Mouse (Mus musculus): Measurements from ENCODE around the gene Cpsf6. TPM values are rescaled to one million over a fixed set of nuclear protein-coding genes. Genes with fewer than 3 reads are reported as not detected.

Cpsf6 gene
- 363 and 409 TPM in 2 replicates for polyA plus RNA-seq (2012)

DNA sequence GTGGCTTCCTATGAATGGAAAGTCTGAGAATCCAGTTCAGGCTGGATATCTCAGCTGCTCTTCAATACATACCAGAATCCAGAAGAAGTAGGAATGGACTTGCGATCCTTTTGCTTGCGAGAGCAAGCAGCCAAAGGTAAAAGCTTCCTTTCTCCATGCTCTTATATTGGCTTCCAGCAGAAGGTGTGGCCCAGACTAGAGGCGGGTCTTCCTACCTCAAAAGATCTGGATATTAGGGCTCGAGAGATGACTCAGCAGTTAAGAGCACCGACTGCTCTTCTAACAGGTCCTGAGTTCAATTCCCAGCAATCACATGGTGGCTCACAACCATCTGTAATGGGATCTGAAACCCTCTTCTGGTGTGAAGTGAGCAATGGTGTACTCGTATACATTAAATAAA lies at the start of gene Cpsf6:
Gene Cpsf6 (minus strand): TSS at position 108 of the 400 bp plus-strand sequence.
- TF ChIP-seq GATA1 (IDR thresholded peaks at IDR 0.05; ENCODE audit: low read length), result no peak

DNA sequence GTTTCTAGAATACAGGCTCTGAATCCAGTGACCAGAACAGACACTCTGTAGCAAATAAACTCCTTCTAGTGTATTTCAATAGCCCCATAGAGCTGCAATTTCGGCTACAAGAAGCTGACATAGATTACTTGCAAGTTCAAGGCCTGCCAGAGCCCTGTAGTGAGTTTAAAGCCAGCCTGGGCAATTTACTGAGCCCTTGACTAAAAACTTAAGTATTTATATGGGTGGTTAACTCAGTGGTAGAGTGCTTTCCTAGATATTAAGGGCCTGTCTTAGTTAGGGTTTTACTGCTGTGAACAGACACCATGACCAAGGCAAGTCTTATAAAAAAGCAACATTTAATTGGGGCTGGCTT lies 46.8 kb upstream of the Cpsf6 start:
- TF ChIP-seq GATA1 (IDR thresholded peaks at IDR 0.05; ENCODE audit: low read length), result no peak

DNA sequence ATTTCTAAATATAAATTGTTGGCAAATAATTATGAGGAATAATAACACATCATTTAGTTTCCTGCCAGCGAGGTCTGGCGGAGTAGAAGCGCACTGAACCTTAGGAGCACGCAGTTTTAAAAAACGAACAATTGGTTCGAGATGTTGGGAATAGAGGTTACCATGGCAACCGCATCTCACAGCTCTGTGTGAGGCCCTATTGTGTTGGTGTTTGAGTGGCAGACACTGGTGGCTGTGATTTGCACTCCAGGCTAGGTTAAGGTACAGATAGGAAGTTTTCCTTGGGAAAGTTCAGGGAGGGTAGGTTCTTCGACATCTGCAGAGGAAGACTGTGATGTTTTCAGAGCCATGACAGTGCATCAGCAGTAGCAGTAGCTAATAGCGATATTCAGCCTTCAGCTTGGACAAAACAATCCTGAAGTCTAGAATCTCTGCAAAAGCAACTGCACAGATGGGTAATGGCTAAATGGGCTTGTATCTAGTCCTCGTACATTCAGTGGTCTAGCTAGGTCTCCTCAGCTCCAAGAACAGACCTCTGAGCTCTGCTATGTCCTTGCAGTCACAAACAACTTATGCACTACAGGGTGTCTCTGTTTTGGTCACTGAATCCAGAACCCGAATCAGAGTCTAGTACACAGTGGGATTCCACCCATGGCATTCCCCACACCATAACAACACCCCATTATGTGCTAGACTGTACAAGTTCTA lies 46.2 kb upstream of the Cpsf6 start:
- TF ChIP-seq GATA1 (IDR thresholded peaks at IDR 0.05; ENCODE audit: low read length), result no peak

DNA sequence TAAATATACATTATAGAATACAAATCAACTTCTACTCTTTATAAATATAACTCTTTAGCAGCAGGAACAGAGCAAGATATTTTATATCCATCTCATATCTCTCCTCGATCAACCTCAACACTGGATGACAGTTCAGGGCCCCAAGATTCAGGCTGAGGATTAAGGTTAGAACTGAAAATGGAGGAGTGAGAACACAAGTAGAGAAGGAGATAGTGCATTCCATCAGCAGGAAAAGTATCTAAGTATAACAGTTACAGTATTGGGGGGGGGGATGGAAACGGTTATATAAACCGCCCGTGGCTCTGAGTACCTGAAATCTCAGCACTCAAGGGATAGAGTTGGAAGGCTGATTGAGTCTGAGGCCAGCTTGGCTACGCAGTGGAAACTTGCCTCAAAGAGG lies 45.2 kb upstream of the Cpsf6 start:
- TF ChIP-seq GATA1 (IDR thresholded peaks at IDR 0.05; ENCODE audit: low read length), result no peak

DNA sequence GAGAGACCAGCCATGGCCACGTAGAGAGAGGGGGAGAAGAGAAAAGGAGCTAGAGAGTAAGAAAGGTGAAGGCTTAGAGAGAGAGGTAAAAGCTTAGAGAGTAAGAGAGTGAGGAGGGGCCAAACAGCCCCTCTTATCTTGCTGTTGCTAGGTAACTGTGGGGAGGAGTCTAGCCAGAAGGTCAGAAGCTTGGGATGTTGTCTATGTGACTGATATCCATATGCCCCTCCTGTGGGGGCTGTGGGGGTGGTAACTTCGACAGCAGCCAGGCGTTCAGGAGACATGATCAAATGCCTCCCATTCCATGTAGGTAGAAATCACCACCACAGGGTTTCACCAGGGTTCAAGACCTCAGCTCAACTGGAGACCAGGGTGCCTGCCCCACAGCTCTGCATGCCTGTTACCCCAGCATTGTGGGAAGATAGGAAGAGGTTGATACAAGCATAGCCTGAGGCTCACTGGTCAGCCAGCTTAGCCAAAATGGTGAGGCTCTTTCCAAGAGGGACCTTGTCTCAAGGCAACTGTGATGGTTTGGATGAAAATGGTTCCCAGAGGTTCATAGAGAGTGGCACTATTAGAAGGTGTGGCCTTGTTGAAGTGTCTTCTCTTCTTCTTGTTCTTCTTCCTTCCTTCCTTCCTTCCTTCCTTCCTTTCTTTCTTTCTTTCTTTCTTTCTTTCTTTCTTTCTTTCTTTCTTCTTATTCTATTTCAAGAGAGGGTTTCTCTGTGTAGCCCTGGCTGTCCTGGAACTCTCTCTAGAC lies 44.5 kb upstream of the Cpsf6 start:
- TF ChIP-seq GATA1 (IDR thresholded peaks at IDR 0.05; ENCODE audit: low read length), result no peak

DNA sequence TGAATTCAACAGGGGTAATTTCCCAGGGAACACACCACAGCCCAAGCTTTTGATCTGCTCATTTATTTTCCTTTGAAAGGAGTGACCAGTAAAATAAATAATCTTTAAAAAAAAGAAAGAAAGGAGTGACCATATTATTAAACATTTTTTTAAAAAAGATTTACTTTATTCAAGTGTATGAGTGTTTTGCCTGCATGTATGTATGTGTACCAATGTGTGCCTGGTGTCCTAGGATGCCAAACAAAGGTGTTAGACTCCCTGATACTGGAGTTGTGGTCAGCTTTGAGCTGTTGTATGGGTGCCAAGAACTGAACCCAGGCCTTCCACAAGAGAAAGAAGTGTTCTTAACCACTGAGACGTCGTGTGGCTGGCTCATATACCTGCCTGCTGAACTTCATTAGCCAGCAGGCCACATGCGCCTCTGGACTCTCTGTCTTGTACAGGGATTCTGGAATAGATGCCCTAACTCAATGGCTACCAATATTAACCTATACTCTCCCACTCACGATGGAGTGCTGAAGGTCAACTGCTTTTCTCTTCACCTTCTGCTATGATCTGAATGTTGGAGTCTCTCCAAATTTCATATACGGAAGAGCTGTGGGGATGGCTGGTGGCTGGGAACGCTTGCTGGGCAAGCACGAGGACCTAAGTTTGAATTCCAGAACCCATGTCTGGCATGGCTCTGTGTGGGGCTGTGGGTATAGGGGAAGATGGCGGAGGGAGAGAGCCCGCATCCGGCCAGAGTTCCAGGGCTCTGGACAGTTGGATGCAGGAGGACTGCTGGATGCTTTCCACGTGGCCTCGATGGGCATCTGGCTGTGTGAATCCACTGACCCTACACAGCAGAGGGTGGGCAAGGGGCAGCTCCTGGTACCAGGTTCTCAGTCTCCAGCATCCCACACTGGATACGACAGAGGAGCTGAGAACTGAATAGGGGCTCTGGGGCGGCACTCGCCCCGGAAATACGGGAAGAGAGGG lies 43.5 kb upstream of the Cpsf6 start:
- no peak for TF ChIP-seq GATA1 (IDR thresholded peaks at IDR 0.05; ENCODE audit: low read length)

DNA sequence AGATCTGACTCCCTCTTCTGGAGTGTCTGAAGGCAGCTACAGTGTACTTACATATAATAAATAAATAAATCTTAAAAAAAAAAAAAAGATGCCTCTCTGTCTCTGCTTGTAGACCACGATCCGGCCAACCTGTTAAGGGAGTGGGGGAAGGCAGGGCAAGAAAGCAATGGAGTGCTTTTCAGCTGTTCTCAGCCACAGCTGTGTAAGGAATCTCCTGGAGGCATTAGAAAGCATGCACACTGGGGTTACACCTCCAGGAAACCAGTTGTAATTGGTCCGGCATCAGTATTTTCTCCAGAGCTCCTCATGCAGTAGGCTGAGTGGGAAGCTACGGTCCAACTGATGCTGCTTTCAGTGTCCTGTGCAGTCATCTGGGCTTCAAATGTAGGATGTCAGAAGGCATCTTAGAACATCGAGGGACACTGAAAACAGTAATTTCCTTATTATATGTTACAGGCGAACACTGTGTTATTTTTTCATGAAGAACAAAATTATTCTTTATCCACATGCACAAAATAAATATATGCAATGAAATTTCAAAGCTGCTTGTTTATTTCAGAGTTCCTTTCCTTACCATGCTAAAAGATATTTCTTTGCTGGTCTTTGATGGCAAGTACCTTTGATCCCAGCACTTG lies 42.5 kb upstream of the Cpsf6 start:
- no peak for TF ChIP-seq GATA1 (IDR thresholded peaks at IDR 0.05; ENCODE audit: low read length)

DNA sequence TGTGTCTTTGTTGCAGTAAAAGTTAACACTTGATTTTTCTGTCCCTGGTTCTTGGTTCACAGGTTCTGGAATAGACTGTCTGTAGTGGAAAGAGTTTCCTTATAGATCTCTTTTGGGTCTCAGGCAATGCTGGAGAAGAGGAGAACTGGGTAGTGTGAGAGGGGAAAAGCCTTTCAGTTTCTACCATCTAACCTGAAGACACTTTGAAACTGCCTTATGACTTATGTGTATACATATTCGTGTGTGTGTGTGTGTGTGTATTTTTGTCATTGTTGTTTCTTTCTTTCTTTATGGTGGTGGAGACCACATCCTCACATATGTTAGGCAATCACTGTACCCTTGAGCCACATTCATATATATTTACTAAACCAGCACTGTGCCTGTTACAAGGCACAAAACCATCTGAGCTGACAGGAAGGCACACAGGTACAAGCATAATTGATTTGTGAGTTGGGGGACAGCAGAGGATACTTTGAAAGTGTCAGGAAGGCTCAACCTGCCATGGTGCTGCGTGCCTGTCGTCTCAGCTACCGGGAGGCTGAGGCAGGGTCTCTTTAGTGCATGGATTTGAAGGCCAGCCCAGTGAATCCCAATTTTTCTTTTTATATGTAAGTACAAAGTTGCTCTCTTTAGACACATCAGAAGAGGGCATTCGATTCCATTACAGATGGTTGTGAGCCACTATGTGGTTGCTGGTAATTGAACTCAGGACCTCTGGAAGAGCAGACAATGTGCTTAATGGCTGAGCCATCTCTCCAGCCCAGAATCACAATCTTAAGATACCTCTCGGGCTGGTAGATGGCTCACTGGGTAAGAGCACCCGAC lies 41.7 kb upstream of the Cpsf6 start:
- no peak for TF ChIP-seq GATA1 (IDR thresholded peaks at IDR 0.05; ENCODE audit: low read length)

DNA sequence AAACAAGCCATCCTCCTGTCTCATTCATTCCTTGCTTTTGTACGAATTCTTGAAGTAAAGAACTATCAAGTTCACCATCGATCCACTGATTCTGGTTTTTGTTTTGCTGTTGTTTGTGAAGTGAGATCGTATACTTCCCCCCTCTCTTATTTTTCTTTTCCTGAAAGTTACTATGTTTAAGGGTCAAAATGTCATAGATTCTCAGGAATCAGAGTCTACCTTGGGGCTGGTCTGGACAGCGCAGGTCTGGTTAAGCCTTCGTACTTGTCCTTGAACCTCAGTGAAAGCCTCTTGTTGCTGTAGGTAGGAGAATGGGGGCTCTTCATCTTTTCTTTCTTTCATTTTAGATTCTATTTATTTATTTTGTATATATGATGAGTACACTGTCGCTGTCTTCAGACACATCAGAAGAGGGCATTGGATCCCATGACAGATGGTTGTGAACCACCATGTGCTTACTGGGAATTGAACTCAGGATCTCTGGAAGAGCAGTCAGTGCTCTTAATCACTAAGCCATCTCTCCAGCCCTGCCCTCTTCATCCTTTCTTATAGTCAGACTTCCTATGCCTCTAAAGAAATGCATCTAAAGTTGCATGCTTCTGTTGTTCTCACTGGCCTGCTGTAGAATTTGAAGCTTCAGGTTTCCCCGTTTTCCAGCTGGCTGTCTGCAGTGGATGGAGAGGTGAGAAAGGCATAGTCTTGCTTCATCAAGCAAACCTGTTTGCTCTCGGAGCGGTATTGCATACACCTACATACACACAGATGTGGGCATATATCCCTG lies 40.9 kb upstream of the Cpsf6 start:
- no peak for TF ChIP-seq GATA1 (IDR thresholded peaks at IDR 0.05; ENCODE audit: low read length)

DNA sequence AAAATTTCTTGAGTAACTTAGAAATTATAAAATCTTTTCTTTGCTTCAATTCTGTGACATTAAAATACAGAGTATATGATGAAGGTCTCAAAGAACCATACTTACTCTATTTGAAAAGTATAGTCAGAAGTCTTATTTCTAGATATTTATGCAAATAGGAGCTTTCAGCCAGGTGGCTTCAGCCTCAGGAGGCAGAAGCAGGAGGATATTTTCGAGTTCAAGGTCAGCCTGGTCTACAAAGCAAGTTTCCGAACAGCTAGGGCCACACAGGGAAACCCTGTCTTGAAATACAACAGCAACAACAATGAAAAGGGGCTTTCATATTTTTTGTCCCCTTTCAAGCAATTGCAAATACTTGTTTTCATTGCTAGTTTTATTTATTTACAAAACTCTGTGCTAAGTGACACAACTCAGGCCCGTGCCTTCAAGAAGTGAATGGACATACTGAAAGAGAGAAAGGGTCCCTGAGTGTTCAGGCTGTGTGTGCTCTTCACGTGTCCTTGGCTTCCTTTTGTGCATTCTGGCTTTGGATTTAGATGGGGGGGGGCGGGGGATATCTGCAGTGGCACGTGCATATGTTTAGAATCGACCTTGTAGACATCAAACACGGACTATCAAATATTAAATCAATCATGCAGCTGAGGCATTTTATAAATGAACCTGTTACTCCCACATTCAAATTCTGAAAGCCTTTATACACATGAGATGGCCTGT lies 39.9 kb upstream of the Cpsf6 start:
- no peak for TF ChIP-seq GATA1 (IDR thresholded peaks at IDR 0.05; ENCODE audit: low read length)

DNA sequence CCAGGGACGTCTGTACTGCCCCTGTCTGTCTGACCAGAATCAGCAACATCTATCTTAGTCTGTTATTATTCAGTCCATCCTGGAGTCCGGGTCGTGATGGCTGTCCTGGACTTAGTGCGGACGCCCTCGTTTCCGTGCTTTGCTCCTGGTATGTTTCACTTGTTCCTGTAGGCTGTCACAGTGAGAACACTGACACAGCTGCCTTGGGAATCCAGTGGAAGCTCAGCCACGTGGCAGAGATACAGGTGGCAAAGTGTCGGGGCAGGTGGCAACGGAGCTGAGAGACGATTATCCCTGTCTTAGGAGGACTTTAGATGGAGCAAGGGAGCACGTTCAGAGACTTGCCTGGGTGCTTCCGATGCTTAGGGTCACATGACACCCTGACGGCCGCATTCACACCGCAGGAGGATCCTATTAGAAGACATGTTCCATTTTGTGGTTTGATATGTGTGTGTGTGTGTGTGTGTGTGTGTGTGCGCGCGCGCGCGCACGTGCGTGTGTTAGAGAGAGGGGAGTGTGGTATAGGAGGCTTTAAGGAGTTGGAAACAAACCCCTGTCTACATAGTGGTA lies 38.9 kb upstream of the Cpsf6 start:
- TF ChIP-seq GATA1 (IDR thresholded peaks at IDR 0.05; ENCODE audit: low read length), result no peak

DNA sequence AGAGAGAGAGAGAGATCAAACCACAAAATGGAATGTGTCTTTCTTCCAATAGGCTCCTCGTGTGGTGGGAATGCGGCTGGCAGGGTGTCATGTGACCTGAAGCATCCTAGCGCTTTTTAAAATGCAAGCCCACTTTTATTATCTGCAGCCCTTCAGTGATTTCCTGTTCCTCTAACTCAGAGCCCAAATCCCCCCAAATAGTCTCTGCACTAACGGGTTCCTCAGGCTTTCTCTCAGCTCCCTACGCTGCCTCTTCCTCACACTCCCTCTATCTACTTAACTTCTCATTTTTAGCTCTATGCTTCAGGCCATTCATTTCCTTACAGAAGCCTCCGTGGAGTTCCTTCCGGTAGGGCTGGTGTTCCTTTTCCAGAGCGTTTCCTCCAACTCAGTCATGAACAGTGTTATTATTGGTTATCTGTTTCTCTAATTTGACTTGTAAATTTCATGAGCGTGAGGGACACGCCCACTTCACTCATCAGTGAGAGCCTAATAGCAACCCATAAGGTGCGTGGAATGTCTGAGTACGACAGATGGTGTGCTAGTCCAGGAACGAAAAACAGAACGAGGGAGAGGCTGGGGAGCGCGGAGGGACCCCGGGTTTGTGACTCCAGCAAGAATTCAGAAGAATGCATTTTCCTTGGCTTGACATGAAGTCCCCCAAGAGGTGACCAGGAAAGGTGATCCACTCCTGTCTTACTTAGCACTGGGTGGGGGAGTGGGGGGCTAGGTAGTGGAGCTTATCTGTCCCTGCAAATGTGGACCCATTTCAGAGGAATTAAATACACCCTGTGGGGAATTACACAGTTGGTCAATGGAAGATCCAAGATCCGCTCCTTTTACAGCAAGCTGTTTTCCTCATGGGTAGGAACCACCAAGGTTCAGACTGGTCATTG lies 38.2 kb upstream of the Cpsf6 start:
- no peak for TF ChIP-seq GATA1 (IDR thresholded peaks at IDR 0.05; ENCODE audit: low read length)
